Mouse (Mus musculus): Measurements from ENCODE around the gene Igfbp4.

DNA sequence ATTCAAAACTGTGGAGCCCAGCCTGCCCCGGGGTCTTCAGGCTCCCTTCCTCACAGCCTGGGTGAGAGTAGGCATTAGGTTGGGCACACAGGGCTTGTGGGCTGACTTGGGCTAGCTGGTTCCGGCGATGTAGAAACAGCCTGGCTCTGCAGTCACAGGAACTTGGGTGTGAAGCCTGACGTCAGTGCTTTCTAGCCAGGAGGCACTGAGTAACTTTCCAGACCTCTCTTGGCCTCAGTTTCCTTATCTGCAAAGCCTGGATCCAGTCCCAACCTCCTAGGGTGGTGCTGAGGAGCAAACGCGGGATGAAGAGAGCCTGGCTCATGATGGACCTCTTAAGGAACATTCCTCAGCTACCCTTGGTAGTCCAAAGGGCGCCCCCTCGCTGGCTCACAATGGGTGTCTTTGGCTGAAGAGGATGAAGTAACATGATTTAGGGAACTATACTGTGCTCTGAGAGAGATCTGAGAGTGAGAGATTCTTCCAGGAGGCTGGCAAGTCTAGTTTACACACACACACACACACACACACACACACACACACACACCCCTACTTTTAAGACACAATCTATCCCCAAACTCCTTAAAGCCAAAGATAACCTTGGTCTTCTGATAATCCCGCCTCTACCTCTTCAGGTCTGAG, 40.0 kb downstream of the Igfbp4 start:
- no peak for TF ChIP-seq CTCF (IDR thresholded peaks at IDR 0.05; ENCODE audit: low read depth, low read length)
- TF ChIP-seq POLR2A (IDR thresholded peaks at IDR 0.05; ENCODE audit: borderline replicate concordance, low read depth, low read length): no peak
